Mouse (Mus musculus) lung, postnatal 36 days (tissue): ENCODE measurements around the gene Dcaf12l2.

ENCODE experiments used
- DNase-seq: peaks from one replicate; pipeline ENCODE4 v3.0.0; 2022; ENCODE audit warnings: mixed read lengths

The Dcaf12l2 gene

DNA sequence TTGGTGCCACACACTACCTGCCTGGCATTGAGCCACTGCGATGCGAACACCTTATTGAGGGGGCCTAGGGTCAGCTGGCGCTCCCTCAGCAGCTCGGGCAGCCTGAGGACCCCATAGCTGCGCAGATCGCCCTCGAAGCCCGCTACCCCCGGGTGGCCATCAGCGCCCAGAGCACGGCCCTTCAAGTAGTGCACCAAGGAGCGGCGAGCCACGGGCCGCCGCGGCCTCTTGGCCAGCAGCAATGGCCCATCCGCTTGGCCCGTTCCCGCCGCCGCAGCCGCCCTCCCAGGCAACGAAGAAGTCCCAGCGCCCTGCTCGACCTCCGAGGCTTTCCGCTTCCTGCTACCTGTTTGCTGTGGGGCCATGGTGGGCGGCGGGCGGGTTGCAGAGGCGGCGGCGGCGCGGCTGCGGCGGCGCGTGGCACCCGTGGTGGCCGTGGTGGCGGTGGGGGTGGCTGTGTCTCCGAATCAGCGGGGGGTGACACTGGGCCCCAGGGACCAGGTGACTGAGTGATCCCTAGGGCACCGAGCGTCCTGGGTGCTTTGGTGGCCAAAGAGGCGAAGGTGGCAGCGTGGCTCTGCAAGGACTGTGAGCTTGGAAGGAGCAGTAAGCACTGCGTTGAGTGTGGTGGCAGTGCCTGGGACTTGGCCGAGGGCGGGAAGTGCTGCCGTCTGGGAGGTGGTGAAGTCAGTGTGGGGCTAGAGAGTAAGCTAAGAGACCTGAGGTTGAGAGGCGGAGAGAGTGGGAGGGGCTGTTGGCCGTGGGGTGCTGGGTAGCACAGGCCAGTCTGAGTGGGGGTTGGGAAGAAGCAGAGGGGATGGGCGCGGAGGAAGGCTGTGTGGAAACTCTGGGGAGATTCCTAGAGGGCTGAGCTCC is at the start of gene Dcaf12l2:
Gene Dcaf12l2, minus strand, starts transcription at position 697 of the 876 bp plus-strand sequence.
- DNase-seq = peak; percentile 0

DNA sequence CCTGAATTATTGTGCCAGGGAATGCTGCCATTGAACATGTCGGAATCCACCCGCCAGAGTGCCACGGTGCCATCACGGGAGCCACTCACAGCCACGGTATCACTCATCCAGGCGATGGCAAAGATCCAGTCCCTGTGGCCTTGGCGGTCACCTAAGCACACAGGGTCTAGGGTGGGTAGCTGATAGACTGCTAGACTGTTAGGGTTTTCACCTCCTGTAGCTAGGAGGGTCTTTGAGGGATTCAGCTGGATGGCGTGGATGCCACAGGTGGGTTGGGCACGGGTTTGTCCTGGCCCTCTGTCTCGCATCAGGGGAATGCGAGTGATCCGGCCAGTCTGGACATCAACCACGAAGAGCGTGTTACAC is 879 bp downstream of the Dcaf12l2 start:
- no peak for DNase-seq
